Mouse (Mus musculus) midbrain, postnatal 0 days (tissue): ENCODE results near the gene Osbpl10. TPM values are rescaled to one million over a fixed set of nuclear protein-coding genes. Genes with fewer than 3 reads are reported as not detected.

Source experiments
- ATAC-seq: fragments of 200-750 bp; cut with Nextera tagmentation; 2 replicates; pipeline ENCODE4 v1.8.0; 2017; ENCODE audit warnings: moderate number of reproducible peaks, mild to moderate bottlenecking, moderate TSS enrichment, moderate library complexity; ENCODE audit not compliant: low FRiP score
- DNase-seq: peaks from one replicate; pipeline ENCODE4 v3.0.0-alpha.2; 2015; ENCODE audit warnings: low spot score
- H3K27ac ChIP-seq: fragments of 300-500 bp; sonication (generic); 2 replicates; pipeline ENCODE4 v1.5.1; 2014; ENCODE audit warnings: low read depth, mild to moderate bottlenecking, low read length, mixed read lengths
- H3K27me3 ChIP-seq: fragments of 300-500 bp; sonication (generic); 2 replicates; pipeline ENCODE4 v1.6.1; 2014; ENCODE audit warnings: low read length, control low read depth, mixed read lengths; ENCODE audit not compliant: insufficient read depth
- H3K36me3 ChIP-seq: fragments of 300-500 bp; sonication (generic); 2 replicates; pipeline ENCODE4 v1.6.1; 2014; ENCODE audit warnings: low read length, control low read depth, mixed read lengths; ENCODE audit not compliant: insufficient read depth
- H3K4me1 ChIP-seq: fragments of 300-500 bp; sonication (generic); 2 replicates; pipeline ENCODE4 v1.6.1; 2014; ENCODE audit warnings: mild to moderate bottlenecking, control low read depth, antibody characterized with exemption, low read length, mixed read lengths; ENCODE audit not compliant: insufficient read depth
- H3K4me2 ChIP-seq: fragments of 300-500 bp; sonication (generic); 2 replicates; pipeline ENCODE4 v1.6.1; 2014; ENCODE audit warnings: low read depth, mild to moderate bottlenecking, low read length, mixed read lengths; ENCODE audit not compliant: poor library complexity, severe bottlenecking
- H3K4me3 ChIP-seq: fragments of 300-500 bp; sonication (generic); 2 replicates; pipeline ENCODE4 v1.5.1; 2014; ENCODE audit warnings: low read depth, mild to moderate bottlenecking, low read length, moderate library complexity
- H3K9ac ChIP-seq: fragments of 300-500 bp; sonication (generic); replicated peaks from 2 replicates; pipeline ENCODE4 v1.6.1; 2014; ENCODE audit warnings: mild to moderate bottlenecking, low read length, moderate library complexity, mixed read lengths; ENCODE audit not compliant: poor library complexity, severe bottlenecking
- H3K9me3 ChIP-seq: fragments of 300-500 bp; sonication (generic); 2 replicates; pipeline ENCODE4 v1.6.1; 2016; ENCODE audit warnings: low read length, control low read depth
- CTCF ChIP-seq: IDR thresholded peaks from 2 replicates; pipeline ENCODE4 v1.5.1; 2016; ENCODE audit warnings: antibody characterized with exemption, mild to moderate bottlenecking
- WGBS: fragments of 180-500 bp; shearing (Covaris S2); extraction: QIAGEN DNeasy Blood & Tissue Kit; methylation state at CpG from one replicate; pipeline ENCODE4 v1.1.7; 2014; 5-methylcytosine and 5-hydroxymethylcytosine counted together
- polyA plus RNA-seq: library from polyadenylated mRNA; unstranded; fragments of >200 nt; fragmentation: Nextera tagmentation; extraction: Ambion mirVana; gene quantifications from 2 replicates; pipeline ENCODE4 v1.2.1, GENCODE M21; 2015
- total RNA-seq: library from RNA; depleted of rRNA; stranded (reverse); fragments of >200 nt; gene quantifications from 2 replicates; pipeline ENCODE4 v1.2.3, GENCODE M21; 2014

Gene Osbpl10
- total and polyA plus RNA-seq, 2 experiments from 2014 or later, result 3.2 to 23.5 TPM

- Histone ChIP-seq H3K4me2 (no peak overlapping the region), H3K27me3 (no peaks in the 10 kb centered on the region), H3K27ac (no peak overlapping the region), H3K9me3 (no peaks in the 10 kb centered on the region), H3K4me3 (no peak overlapping the region), H3K4me1 (no peaks in the 10 kb centered on the region), H3K9ac (no peak overlapping the region), H3K36me3 (no peaks in the 10 kb centered on the region)
- WGBS, result 49% methylated on average over 17 of the region's 17 CpGs
- TF ChIP-seq CTCF, result peak; percentile 88
- 0 out of 2 replicates have a peak, but pooled peaks have one; percentile 71 for ATAC-seq
- DNase-seq, result peak; percentile 90
Measured at GRCm38 (mm10) chr9:115088295-115088993, 110.1 kb downstream of the Osbpl10 start.

GRCm38 (mm10) chr9:115089644-115090043 is 111.3 kb downstream of the Osbpl10 start:
- Histone ChIP-seq H3K27ac (no peak overlapping the region), H3K9ac (no peak overlapping the region), H3K4me2 (no peak overlapping the region), H3K36me3 (no peaks in the 10 kb centered on the region), H3K4me3 (no peak overlapping the region), H3K27me3 (no peaks in the 10 kb centered on the region), H3K9me3 (no peaks in the 10 kb centered on the region), H3K4me1 (no peaks in the 10 kb centered on the region)
- 67% methylated on average over 5 of the region's 5 CpGs for WGBS
- no peak for DNase-seq
- no peak for ATAC-seq
- peak; percentile 53 for TF ChIP-seq CTCF

GRCm38 (mm10) chr9:115096481-115096880 is 118.1 kb downstream of the Osbpl10 start:
- DNase-seq (peak; percentile 55), ATAC-seq (no peak)
- TF ChIP-seq CTCF, result no peak
- H3K4me1 ChIP-seq, result no peaks in the 10 kb centered on the region
- H3K4me2 ChIP-seq, result no peak overlapping the region
- H3K27ac ChIP-seq, result no peak overlapping the region
- H3K9me3 ChIP-seq, result 0 out of 2 replicates have a peak, but pooled peaks cover 4% of the 10 kb centered on the region
- 69% methylated on average over 10 of the region's 10 CpGs for WGBS
- H3K36me3 ChIP-seq, result no peaks in the 10 kb centered on the region
- no peak overlapping the region for H3K9ac ChIP-seq
- H3K4me3 ChIP-seq, result no peak overlapping the region
- no peaks in the 10 kb centered on the region for H3K27me3 ChIP-seq

- DNase-seq (no peak), ATAC-seq (no peak)
- Histone ChIP-seq H3K4me3 (no peak overlapping the region), H3K36me3 (no peaks in the 10 kb centered on the region), H3K4me1 (no peaks in the 10 kb centered on the region), H3K27ac (no peak overlapping the region), H3K27me3 (no peaks in the 10 kb centered on the region), H3K9me3 (0 out of 2 replicates have a peak, but pooled peaks cover 4% of the 10 kb centered on the region), H3K9ac (no peak overlapping the region), H3K4me2 (no peak overlapping the region)
- TF ChIP-seq CTCF, result peak; percentile 37
- WGBS, result 89% methylated on average over 4 of the region's 4 CpGs
Measured at GRCm38 (mm10) chr9:115097340-115097739, 119.0 kb downstream of the Osbpl10 start.

GRCm38 (mm10) chr9:115100181-115100915 is 122.0 kb downstream of the Osbpl10 start:
- 90% methylated on average over 15 of the region's 15 CpGs for WGBS
- Histone ChIP-seq H3K9me3 (0 out of 2 replicates have a peak, but pooled peaks cover 3% of the 10 kb centered on the region), H3K9ac (no peak overlapping the region), H3K4me1 (no peaks in the 10 kb centered on the region), H3K36me3 (no peaks in the 10 kb centered on the region), H3K4me2 (no peak overlapping the region), H3K4me3 (no peak overlapping the region), H3K27ac (no peak overlapping the region), H3K27me3 (no peaks in the 10 kb centered on the region)
- ATAC-seq (no peak), DNase-seq (no peak)
- no peak for TF ChIP-seq CTCF

- WGBS, result 45% methylated on average over 7 of the region's 7 CpGs
- H3K9ac ChIP-seq, result no peak overlapping the region
- no peaks in the 10 kb centered on the region for H3K36me3 ChIP-seq
- ATAC-seq (peak; percentile 58; the same call in 1 of the 2 replicates), DNase-seq (peak; percentile 64)
- H3K27ac ChIP-seq, result no peak overlapping the region; the same call in 1 of the 2 replicates
- no peaks in the 10 kb centered on the region for H3K4me1 ChIP-seq
- no peaks in the 10 kb centered on the region for H3K9me3 ChIP-seq
- H3K4me2 ChIP-seq, result peak overlapping the region; percentile 6; the same call in 1 of the 2 replicates
- H3K4me3 ChIP-seq, result no peak overlapping the region
- no peaks in the 10 kb centered on the region for H3K27me3 ChIP-seq
- no peak for TF ChIP-seq CTCF
Measured at GRCm38 (mm10) chr9:115107430-115107829, 129.1 kb downstream of the Osbpl10 start.
